Mouse (Mus musculus) gastrocnemius, postnatal 4 days (tissue): ENCODE measurements around the gene Plau. TPM values are rescaled to one million over a fixed set of nuclear protein-coding genes. Genes with fewer than 3 reads are reported as not detected.

Experiments used
- DNase-seq, 2 experiments: peaks; one replicate each; pipeline ENCODE4 v3.0.0; 2021 to 2022; ENCODE audit warnings: low spot score in 2 of 2, mixed read lengths in 2 of 2
- total RNA-seq, 2 experiments: library from RNA; stranded (reverse); gene quantifications; 2 replicates each; pipeline ENCODE4 v1.2.3; 2021

Plau gene
- total RNA-seq, 2 experiments from 2014 or later = 25.8 to 28.2 TPM

DNA sequence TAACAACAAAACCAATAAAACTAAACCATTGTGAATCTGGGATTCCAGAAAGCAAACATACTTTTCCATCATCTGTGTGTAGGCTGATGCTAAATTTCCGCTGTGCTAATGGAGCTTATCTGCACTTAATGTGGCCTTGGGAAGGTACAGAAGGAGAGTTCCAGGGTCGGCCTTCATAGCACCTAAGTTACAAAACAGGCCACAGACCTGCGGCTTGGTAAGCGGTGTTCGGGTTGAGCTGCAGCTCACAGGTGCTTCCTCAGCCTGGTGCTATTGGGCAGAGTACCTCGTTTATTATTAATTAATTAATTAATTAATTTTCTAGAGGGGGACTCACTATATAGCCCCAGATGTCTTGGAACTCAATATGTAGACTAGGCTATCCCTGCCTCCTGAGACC is 7.7 kb downstream of the Plau start:
- no peak for DNase-seq

DNA sequence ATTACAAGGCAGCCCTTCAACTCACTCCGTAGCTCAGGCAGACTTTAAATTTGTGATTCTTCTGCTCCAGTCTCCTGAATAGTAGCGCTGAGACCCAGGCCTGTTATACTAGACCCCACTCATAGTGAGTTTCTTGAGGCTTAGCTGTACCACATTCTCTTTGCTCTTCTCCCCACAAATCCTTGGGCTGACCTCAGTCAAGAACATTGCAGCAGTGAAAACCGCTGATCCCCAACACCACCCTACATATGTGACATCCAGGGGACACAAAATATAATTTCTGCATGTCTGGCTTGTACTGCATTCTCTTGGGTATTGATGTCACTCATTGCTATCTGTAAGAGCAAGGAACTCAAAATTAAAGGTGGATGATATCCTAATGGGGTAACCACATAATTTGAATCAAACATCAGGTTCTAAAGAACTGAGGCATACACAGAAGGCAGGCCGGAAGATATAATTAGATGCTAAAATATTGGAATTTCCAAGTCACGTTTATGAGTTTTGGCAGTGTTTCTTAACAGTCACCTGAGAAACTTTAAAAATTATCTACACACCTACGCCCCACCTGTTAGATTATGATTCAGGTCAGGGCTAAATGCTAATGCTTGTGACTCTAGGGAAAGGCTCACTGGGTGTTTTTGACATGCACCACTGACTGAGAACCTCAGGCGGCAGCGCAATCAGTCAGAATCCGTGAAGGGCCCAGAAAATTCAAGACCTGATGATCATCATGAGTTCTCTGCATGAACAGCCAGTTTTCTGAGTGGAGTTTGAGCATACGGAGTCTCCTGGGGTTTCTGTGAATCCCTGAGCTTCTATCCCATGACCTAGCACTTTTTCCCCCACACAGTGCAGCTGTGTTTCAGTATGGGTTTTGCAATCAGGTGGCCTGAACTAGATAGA is 8.5 kb downstream of the Plau start:
- no peak for DNase-seq

DNA sequence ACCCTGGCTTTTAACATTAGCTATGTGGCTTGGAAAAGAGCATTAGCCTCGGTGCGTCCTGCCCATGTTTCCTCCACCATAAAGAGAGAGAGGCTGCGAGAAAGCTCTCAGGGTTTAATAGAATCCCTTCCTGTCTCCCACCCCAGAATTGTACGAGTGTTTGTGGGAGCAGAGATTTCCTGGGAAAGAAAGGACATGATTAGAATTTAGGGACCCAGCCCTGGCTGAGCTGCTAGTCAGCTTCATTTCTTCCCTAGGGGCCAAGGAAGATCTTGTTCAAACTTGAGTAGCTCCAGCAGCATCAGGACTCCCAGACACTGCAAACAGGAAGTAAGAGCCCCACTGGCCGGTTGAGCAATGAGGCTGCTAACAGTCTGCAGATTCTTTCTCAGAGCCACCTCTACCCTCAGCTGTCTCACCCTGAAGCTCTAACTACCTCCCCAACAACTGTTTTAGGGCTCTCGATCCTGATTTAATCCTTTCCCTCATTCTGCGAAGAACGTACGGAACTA is 9.2 kb downstream of the Plau start:
- peak in 1 of 2 experiments; percentile 23 for DNase-seq

DNA sequence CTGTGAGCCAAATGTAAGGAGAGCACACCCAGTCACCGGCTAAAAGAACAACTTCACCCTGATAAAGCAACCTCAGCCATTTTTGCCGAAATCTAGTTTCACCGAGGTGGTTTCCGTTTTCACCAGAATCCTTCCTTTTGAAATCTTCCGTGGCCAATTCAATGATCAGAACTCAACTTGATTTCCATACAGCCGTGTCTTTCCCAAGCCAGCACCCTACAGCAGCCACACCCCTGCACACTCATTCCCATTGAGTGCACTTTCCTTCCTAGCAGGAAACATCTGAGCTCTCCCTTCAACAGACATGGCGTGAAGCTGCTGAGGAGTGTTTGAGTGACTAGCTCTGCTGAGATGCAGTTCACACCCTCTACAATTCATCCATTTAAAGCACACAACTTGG is 9.8 kb downstream of the Plau start:
- no peak for DNase-seq

DNA sequence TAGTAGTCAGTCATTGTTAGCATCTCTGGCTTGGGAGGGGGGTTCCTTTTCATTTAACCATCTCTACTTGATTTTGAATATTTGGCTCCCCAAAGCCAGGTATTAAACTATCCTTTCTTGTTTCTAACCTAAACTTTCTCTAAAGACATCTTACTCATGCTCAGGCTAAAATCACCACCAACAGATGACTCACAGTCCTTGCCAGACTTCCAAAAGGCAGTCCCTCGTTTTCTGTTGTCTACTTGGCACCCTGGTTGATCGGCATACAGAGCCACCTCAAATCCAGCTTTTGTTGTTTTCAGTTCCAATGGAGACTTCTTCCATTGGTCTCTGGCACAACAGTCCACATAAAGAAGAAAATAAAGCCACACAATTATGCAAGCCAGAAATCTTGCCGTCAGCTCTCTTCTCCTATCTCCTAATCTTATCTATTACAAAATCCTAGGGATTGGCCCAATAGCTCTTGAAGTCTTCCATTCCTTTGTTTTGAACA is 11.2 kb downstream of the Plau start:
- no peak for DNase-seq

DNA sequence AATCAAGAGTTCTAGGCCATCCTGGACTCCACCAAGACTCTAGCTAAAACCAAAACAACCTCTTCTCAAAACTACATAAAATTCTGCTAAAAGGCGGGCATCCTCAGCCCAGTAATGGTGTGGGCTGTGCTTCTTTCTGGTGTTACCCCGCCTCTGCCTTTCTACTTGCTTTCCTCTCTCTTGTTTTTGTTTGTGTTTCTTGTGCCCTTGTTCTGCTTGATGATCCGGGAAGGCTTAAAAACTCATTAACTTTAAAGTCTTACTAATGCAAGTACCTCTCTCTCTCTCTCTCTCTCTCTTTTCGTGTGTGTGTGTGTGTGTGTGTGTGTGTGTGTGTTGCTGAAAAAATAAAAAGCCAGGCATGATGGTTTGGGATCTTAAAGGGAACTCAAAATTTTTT is 13.3 kb downstream of the Plau start:
- DNase-seq = no peak

DNA sequence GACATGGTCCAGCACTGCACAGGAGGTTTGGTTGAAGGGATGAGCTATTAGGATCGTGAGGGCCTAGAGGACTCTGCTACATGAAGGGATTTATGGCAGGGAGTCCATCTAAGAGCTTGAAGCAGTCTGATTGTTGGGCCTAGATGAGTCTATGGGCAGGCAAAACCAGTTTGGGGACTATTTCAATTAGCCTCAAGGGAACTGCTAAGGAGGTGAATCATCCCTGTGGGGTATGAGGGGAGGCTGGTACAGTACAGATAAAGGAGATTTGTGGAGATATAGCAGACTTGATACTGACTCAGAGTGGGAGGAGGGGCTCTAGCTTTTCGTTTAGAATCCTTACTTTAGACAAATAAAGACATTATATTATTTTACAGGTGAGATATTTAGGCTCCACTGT is 14.0 kb downstream of the Plau start:
- no peak for DNase-seq

DNA sequence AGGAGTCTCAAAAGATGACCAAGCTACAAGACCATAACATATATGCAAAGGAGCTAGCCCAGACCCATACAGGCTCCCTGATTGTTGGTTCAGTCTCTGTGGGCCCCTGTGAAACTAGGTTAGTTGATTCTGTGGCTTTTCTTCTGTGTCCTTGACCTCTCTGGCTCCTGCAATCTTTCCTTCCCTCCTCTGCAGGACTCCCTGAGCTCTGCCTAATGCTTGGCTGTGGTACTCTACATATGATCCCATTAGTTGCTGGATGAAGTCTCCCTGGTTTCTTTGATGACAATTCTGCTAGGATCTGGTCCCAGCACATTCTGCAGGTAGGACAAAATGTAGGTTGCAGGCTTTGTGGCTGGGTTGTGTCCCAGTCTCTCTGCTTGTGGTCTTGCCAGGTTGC is 15.3 kb downstream of the Plau start:
- no peak for DNase-seq

DNA sequence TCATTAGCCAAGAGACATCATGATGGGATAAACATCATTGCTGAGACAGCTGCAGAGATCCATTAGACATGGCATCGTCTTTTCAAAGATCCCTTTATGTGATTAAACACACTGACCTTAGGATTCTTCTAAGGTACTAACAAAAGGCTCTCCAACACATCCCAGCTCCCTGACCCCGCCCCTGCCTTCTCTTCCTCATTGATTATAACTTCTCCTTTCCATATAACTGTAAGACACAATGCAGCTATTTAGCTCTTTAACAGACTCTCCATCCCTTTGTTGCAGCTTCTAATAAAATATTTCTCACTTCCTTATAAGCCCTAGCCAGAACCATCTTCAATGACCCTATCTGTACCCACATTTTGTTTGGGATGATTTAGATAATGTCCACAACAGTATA is 24.7 kb downstream of the Plau start:
- no peak for DNase-seq

DNA sequence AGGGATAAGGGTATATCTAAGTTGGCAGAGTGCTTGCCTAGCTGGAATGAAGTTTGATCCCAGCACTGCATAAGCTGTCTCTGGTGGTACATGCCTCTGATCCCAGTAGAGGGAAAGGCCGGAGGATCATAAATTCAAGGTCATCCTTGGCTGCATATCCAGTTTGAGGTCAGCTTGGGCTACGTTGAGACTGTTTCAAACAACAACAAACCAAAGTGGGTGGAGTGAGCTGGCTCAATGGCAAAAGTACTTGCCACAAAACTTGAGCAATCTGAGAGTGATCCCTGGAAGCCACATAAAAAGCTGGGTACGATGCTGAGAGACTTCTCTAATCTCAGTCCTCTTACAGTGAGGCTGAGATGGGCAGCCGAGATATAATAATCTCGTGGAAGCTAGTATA is 25.1 kb downstream of the Plau start:
- DNase-seq = no peak

DNA sequence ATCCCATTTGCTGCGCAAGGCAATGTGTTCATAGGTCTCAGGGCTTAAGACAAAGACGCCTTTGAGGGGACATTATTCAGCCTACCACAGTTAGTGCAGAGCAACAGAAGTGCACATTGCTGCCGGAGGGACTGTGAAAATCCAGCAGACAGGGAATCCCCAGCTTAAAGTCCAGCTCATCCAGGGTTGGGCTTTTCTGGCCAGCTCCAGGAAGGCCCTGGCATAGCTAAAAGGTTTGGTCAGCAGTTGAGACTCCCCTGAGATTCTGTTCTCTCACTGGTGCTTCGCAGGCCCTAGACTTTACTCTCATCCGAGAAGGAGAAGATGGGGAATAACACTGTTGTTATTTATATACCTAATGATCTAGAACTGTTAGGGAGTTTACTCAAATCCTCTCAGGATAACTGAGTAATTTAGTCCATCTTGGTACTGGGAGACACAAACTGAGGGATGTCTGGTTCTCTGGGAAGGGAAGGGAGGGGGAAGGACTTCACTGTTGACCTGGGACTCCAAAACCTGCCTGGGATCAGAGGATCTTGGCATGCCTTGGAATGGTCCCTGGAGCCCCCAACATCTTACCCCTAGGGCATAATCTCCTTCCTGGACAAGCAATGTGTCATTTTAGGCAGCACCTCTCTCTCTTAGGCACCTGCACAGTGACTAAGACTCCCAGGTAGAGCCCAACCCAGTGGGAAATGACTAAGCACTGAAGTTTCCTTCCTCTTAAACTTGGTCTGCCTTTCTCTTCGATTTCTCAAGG is 27.0 kb downstream of the Plau start:
- no peak for DNase-seq

DNA sequence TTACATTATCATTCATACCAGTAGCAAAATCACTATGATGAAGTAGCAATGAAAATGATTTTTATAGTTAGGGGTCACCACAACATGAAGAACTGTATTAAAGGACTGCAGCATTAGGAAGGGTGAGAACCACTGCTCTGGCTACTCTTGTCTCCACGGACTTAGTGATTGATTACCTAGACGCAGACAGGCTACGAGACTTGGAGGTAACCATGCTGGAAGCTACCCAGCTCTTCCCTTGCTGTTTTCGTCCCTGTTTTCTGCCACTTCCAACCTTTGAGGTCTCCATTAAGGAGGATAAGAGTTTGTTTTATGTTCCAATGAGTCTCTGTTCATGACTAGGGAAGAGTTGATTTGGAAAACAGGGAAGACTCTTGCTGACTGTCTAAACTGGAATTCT is 27.7 kb downstream of the Plau start:
- no peak for DNase-seq

DNA sequence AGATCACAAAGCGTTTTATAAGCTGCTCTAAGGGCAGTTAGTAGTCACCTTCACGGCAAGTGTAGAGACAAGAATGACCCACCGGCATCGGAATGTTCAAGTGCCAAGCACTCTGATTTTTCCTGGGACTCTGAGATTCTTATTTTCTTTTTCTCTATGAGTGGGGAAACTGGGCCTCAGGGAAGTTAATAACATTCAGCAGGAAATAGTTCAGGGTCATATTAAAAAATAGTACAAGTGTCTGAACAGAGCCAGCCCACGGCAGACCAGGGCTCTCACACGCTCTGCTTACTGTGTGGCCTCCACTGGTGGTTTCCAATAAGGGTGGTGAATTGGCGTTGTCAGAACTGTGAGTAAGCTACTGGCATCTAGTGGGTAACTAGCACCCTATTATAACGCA is 29.1 kb downstream of the Plau start:
- DNase-seq = no peak

DNA sequence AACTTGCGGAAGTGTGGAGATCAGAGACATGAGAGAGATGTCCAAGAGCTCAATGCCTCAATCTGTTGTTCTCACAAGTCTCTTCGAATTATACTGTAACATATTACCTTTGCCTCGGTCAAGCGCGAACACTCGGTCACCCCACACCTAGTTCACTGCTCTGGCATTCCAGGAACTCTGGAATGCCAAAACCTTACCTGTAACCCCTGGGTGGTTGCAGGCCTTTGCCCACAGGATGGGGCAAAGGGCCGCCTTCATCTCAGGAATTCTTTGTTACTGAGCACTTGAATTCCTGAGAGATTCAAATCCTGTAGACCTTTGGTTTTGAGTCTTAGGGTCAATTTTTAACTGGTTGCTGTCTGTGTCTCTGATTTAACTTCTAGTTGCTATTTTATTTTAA is 29.9 kb downstream of the Plau start:
- no peak for DNase-seq

DNA sequence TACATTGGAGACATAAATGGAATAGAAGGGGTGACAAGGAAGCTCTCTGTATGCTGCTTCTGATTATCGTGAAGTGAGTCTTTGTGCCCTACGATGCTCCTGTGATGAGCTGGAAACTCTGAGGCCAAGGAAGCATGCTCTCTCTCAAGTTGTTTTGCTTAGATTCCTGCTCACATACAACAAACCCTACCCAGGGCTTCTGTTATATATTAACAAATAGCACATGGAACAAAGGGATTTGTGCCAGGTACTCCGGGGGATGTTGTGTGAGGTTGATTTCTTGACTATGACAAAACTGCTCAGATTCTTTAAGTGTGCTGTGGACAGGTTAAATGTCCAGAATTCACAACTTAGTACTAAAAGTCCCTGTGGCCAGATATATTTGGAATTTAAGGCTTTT is 33.6 kb downstream of the Plau start:
- no peak for DNase-seq

DNA sequence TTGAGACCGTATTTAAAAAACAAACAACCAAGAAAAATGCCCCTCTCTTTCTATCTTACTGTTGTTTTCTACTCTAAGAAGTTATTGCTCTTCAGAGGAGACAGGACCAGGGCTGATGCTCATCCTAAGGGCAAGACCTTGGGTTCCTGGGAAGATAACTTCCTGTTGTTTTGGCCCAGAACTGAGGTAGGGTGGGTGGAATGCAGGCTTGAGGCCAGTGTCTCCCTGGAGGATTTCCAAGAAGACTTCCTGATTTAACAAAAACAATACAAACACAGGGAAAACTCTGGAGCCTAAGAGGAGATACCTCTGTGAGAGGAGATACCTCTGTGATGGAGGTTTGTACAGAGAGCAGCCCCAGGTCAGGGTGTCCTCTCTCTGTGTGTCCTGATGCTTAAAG is 35.0 kb downstream of the Plau start:
- DNase-seq = no peak

DNA sequence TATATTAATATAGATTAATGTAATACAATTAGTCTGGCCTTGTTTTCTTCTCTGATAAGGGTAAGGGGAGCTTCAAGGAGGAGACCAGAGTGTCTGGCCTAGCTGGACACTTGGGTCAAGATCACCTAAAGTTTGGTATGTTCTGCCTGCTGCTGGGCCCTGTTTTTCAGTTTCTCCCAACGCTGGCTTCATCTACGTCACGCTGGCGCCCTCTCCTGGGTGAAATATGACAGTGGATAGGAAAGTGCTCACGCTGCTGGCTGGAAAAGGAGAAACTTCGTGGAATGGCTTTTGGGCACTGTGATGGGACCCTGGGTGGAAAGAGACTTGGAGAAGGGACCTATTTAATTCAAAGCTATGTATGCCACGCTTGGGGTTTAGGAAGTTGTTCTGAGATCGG is 36.8 kb downstream of the Plau start:
- peak; percentile 74 to 88 for DNase-seq

DNA sequence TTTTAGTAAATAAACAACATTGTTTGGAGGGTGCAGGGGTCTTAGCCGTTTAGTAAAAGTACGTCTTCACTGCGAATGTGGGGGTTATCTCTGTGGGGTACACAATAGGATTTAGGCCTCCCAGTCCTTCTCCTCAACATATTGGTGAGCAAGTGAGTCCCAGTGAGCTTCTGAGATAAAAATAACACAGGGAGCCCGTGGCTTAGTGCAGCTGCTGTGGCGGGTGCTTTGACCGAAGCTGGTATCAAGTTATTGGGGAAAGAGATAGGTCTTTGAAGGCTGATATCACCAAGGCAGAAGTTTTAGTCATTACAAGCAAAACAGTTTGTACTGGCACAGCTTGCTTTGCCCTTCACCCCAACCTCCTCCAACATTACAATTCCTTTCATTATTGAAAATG is 37.5 kb downstream of the Plau start:
- no peak for DNase-seq

DNA sequence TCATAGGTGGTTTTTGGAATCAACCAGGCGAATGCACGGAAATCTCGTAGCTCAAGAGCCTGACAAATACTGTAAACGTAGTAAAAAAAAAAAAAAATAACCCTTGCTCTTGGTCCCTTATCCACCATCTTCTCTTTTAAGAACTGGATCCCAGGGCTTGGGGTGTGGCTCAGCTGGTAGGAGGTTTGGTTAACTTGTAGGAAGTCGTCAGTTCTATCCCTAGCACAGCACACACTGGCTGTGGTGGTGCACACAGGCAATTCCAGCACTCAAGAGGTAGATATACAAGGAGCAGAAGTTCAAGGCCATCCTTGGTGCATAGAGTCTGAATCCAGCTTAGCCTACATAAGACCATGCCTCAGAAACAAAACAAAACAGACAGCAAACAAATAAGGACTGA is 48.2 kb downstream of the Plau start:
- DNase-seq = no peak

DNA sequence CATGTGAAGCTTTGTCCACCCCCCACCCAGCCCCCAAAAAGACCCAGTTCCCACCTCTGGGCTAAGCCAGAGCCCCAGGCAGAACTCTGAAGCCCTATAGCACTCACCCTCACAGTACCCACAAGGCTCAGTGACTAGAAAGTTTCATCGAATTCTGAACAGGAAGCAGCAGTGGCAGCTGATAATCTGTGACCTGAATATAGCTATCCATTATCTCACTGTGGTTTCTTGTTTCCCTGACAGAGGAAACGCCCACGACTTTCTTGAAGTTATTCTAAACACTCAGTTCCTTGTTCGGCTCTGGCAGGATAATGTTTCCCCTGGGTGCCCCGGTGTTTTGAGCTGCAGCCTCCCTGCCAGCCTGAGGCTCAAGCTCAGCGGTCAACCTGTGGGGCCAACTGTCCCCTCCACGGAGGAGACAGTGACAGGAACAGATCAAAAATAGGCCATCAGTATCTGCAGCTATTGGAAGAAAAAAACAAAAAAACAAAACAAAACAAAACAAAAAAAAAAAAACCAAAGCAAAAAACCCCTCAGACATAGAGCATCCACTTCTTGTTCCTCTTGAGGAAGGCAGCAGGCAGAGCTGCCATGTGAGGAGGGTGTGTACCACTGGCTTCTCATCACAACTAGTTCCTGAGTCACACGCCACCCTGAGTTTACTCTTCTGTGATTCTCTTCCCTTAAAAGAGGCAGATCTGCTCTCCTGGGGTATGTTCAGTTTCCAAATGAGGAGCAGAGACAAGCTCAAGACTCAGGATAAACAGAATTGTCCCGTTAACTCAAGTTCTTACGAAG is 48.8 kb downstream of the Plau start:
- peak in 1 of 2 experiments; percentile 21 for DNase-seq

DNA sequence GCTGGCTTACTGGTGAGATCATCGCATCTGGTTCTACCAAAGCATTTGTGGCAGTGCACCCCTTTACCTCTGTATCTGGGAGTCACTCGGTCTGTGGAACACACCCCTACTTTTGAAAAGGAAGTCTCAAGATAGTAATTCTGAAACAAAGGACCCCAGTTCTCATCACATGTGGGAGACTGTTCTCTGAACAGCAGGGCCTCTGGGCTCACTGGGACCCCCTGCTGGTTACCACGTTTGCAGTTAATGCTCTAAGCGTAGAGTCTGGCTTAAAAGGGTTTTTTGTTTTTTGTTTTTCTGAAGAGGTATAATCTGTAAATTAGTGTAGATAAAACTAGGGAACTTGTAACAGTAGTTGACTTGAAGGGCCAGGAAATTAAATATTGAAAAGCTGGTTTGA is 49.8 kb downstream of the Plau start:
- DNase-seq = peak in 1 of 2 experiments; percentile 59
